Mouse (Mus musculus) liver, embryonic 14.5 days (tissue): ENCODE data around the gene Rassf6.

Experiments used
- CTCF ChIP-seq: IDR thresholded peaks from 2 replicates; pipeline ENCODE4 v1.5.1; 2016; ENCODE audit warnings: antibody characterized with exemption, low read depth, control low read depth
- EP300 ChIP-seq: IDR thresholded peaks from 2 replicates; pipeline ENCODE4 v1.6.1; 2016; ENCODE audit warnings: antibody characterized with exemption, low read depth

- TF ChIP-seq CTCF = no peak
- no peak for TF ChIP-seq EP300
These were observed 44.5 kb upstream of the Rassf6 start for GRCm38 (mm10) chr5:90684994-90685393.
